Mouse (Mus musculus): ENCODE results near the gene Pdgfa. TPM values are rescaled to one million over a fixed set of nuclear protein-coding genes. Genes with fewer than 3 reads are reported as not detected.

Pdgfa gene
- polyA plus RNA-seq, 1 experiment, result 43.7 TPM

GRCm38 (mm10) chr5:138996322-138997073, 672 bp downstream of the Pdgfa start:
- Histone ChIP-seq H3K4me3 (peak overlapping the region; percentile 92), H3K36me3 (ENCODE audit: control insufficient read depth, insufficient read depth) (no peaks in the 10 kb centered on the region), H3ac (ENCODE audit: control insufficient read depth, insufficient read length) (peak overlapping the region; percentile 94), H3K4me2 (ENCODE audit: low read depth) (peak overlapping the region; percentile 60), H3K79me2 (ENCODE audit: control insufficient read depth, insufficient read depth) (peaks cover 24% of the 10 kb centered on the region), H3K27me3 (ENCODE audit: control insufficient read depth, insufficient read depth, insufficient read length) (no peaks in the 10 kb centered on the region)
- TF ChIP-seq E2F4 (IDR thresholded peaks at IDR 0.05; ENCODE audit: insufficient read depth) (no peak), MYOD1 (IDR thresholded peaks at IDR 0.05; ENCODE audit: control insufficient read depth in 1 of 3, insufficient read length in 2 of 3, low read depth in 2 of 3) (no peak), TCF3 (IDR thresholded peaks at IDR 0.05; ENCODE audit: insufficient read length, low read depth) (no peak), USF1 (IDR thresholded peaks at IDR 0.05; ENCODE audit: low read depth) (no peak), POLR2A (IDR thresholded peaks at IDR 0.05; ENCODE audit: insufficient read length, low read depth) (no peak), SRF (IDR thresholded peaks at IDR 0.05; ENCODE audit: control insufficient read depth, insufficient read length, low read depth) (no peak)

- TF ChIP-seq MYOG (IDR thresholded peaks at IDR 0.05; ENCODE audit: control insufficient read depth in 1 of 3, insufficient read depth in 1 of 3, insufficient read length in 2 of 3, low read depth in 2 of 3) (peak; percentile 5 to 72 (median 40)), MYOD1 (IDR thresholded peaks at IDR 0.05; ENCODE audit: control insufficient read depth in 1 of 3, insufficient read length in 2 of 3, low read depth in 2 of 3) (peak in 2 of 3 experiments; percentile 52 to 79), USF1 (IDR thresholded peaks at IDR 0.05; ENCODE audit: low read depth) (no peak), POLR2A (IDR thresholded peaks at IDR 0.05; ENCODE audit: insufficient read length, low read depth) (peak; percentile 60)
- peaks cover 30% of the 10 kb centered on the region for H3K79me2 ChIP-seq (ENCODE audit: control insufficient read depth, insufficient read depth)
- H3K27me3 ChIP-seq (ENCODE audit: control insufficient read depth, insufficient read depth, insufficient read length), result no peaks in the 10 kb centered on the region
- H3K4me2 ChIP-seq (ENCODE audit: low read depth), result peak overlapping the region; percentile 60
- peak overlapping the region; percentile 92 for H3K4me3 ChIP-seq
- peak overlapping the region; percentile 94 for H3ac ChIP-seq (ENCODE audit: control insufficient read depth, insufficient read length)
- H3K36me3 ChIP-seq (ENCODE audit: control insufficient read depth, insufficient read depth), result no peaks in the 10 kb centered on the region
Observed at GRCm38 (mm10) chr5:138995721-138996311, 1.4 kb downstream of the Pdgfa start.

- TF ChIP-seq USF1 (IDR thresholded peaks at IDR 0.05; ENCODE audit: low read depth) (no peak), POLR2AphosphoS2 (IDR thresholded peaks at IDR 0.05; ENCODE audit: insufficient read length, low read depth) (peak; percentile 81), TCF12 (IDR thresholded peaks at IDR 0.05; ENCODE audit: insufficient read depth, poor library complexity, severe bottlenecking) (no peak), MYOG (IDR thresholded peaks at IDR 0.05; ENCODE audit: control insufficient read depth in 1 of 3, insufficient read depth in 1 of 3, insufficient read length in 2 of 3, low read depth in 2 of 3) (no peak), MYOD1 (IDR thresholded peaks at IDR 0.05; ENCODE audit: control insufficient read depth in 1 of 3, insufficient read length in 2 of 3, low read depth in 2 of 3) (peak in 1 of 3 experiments; percentile 1), POLR2A (IDR thresholded peaks at IDR 0.05; ENCODE audit: insufficient read length, low read depth) (peak; percentile 68)
- Histone ChIP-seq H3K27me3 (ENCODE audit: control insufficient read depth, insufficient read depth, insufficient read length) (no peaks in the 10 kb centered on the region), H3ac (ENCODE audit: control insufficient read depth, insufficient read length) (peak overlapping the region; percentile 94), H3K4me3 (peak overlapping the region; percentile 92), H3K79me2 (ENCODE audit: control insufficient read depth, insufficient read depth) (peaks cover 38% of the 10 kb centered on the region), H3K4me2 (ENCODE audit: low read depth) (peak overlapping the region; percentile 86), H3K36me3 (ENCODE audit: control insufficient read depth, insufficient read depth) (no peaks in the 10 kb centered on the region)
Observed at GRCm38 (mm10) chr5:138994786-138995720, 2.1 kb downstream of the Pdgfa start.

- H3K27me3 ChIP-seq (ENCODE audit: control insufficient read depth, insufficient read depth, insufficient read length), result no peaks in the 10 kb centered on the region
- H3ac ChIP-seq (ENCODE audit: control insufficient read depth, insufficient read length), result peak overlapping the region; percentile 94
- peaks cover 45% of the 10 kb centered on the region for H3K79me2 ChIP-seq (ENCODE audit: control insufficient read depth, insufficient read depth)
- H3K4me3 ChIP-seq, result peak overlapping the region; percentile 92
- peak overlapping the region; percentile 86 for H3K4me2 ChIP-seq (ENCODE audit: low read depth)
- H3K36me3 ChIP-seq (ENCODE audit: control insufficient read depth, insufficient read depth), result no peaks in the 10 kb centered on the region
- TF ChIP-seq REST (IDR thresholded peaks at IDR 0.05; ENCODE audit: insufficient read depth, insufficient read length), result no peak
- peak; percentile 22 for TF ChIP-seq POLR2AphosphoS2 (IDR thresholded peaks at IDR 0.05; ENCODE audit: insufficient read length, low read depth)
- TF ChIP-seq POLR2A (IDR thresholded peaks at IDR 0.05; ENCODE audit: insufficient read length, low read depth), result peak; percentile 47
- no peak for TF ChIP-seq E2F4 (IDR thresholded peaks at IDR 0.05; ENCODE audit: insufficient read depth)
- peak in 1 of 3 experiments; percentile 18 for TF ChIP-seq MYOG (IDR thresholded peaks at IDR 0.05; ENCODE audit: control insufficient read depth in 1 of 3, insufficient read depth in 1 of 3, insufficient read length in 2 of 3, low read depth in 2 of 3)
- TF ChIP-seq MAX (IDR thresholded peaks at IDR 0.05; ENCODE audit: low read depth), result no peak
Observed at GRCm38 (mm10) chr5:138994108-138994785, 2.9 kb downstream of the Pdgfa start.
